Mouse (Mus musculus) liver, embryonic 14.5 days (tissue): ENCODE results near the gene Ccdc71l.

ENCODE experiments used
- CTCF ChIP-seq: IDR thresholded peaks from 2 replicates; pipeline ENCODE4 v1.5.1; 2016; ENCODE audit warnings: antibody characterized with exemption, low read depth, control low read depth
- EP300 ChIP-seq: IDR thresholded peaks from 2 replicates; pipeline ENCODE4 v1.6.1; 2016; ENCODE audit warnings: antibody characterized with exemption, low read depth

- TF ChIP-seq CTCF (no peak), EP300 (peak; percentile 92)
Measured at GRCm38 (mm10) chr12:32351874-32352273, 26.6 kb upstream of the Ccdc71l start.
